Mouse (Mus musculus): ENCODE results near the gene Hspa8. TPM values are rescaled to one million over a fixed set of nuclear protein-coding genes. Genes with fewer than 3 reads are reported as not detected.

Gene Hspa8
- polyA plus RNA-seq, 1 experiment from 2014 or later = 2,577 TPM

DNA sequence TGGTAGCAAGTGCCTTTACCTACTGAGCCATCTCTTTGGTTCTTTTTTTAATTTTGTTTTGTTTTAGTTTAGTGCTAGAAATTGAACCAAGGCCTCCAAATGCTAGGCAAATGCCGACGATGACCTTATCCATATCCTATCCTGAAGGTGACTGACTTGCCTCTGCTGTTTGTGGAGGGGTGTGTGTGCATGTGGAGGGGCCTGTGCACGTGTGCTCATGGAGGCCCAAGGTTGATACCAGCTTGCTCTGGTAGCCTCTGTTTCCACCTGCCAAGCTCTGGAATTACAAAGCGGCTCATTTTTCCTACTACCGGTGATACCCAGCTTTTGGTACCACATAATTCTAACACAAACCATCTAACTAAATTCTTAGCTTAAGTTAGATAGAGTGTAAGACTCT lies 7.2 kb upstream of the Hspa8 start:
- no peak overlapping the region for H3K4me2 ChIP-seq (ENCODE audit: low read depth, low read length)
- no peaks in the 10 kb centered on the region for H3K36me3 ChIP-seq (ENCODE audit: control insufficient read depth, insufficient read depth, low read length)
- no peaks in the 10 kb centered on the region for H3K27me3 ChIP-seq (replicated peaks; ENCODE audit: control insufficient read depth, insufficient read depth, low read length)
- 94% methylated on average over 5 of the region's 5 CpGs for WGBS
- no peak overlapping the region for H3K27ac ChIP-seq (replicated peaks; ENCODE audit: low read depth, low read length)
- DNase-seq (ENCODE audit: low spot score) (no peak), ATAC-seq (ENCODE audit: low read depth) (no peak)
- H3K4me3 ChIP-seq (ENCODE audit: low read depth, low read length) = no peak overlapping the region
- H3K4me1 ChIP-seq (ENCODE audit: control insufficient read depth, insufficient read depth, low read length) = no peaks in the 10 kb centered on the region
- no peak overlapping the region for H3K9ac ChIP-seq (ENCODE audit: low read depth, low read length)
- H3K9me3 ChIP-seq (ENCODE audit: control insufficient read depth, low read length) = no peaks in the 10 kb centered on the region

DNA sequence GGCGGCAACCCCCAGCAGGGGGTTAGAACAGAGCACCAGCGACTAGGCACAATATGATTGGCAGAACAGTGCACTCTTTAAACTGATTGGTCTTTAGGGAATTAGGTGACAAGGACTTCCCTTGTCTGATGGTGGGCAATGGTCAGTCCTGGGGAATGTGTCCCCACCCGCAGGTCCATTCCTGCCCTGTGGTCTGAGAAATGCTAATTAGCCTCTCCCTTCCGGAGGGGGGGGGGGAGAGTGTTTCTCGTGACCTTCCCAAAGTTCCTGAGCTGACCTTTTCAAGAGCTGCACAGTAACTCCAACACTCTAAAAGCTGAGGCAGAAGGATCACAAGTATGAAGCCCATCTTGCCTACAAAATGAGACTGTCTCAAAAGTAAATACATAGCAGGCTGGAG lies 6.5 kb upstream of the Hspa8 start:
- DNase-seq (ENCODE audit: low spot score) (no peak), ATAC-seq (ENCODE audit: low read depth) (no peak)
- Histone ChIP-seq H3K4me1 (ENCODE audit: control insufficient read depth, insufficient read depth, low read length) (0 out of 2 replicates have a peak, but pooled peaks cover 3% of the 10 kb centered on the region), H3K4me3 (ENCODE audit: low read depth, low read length) (no peak overlapping the region), H3K9me3 (ENCODE audit: control insufficient read depth, low read length) (no peaks in the 10 kb centered on the region), H3K36me3 (ENCODE audit: control insufficient read depth, insufficient read depth, low read length) (no peaks in the 10 kb centered on the region), H3K9ac (ENCODE audit: low read depth, low read length) (no peak overlapping the region), H3K27ac (replicated peaks; ENCODE audit: low read depth, low read length) (no peak overlapping the region), H3K4me2 (ENCODE audit: low read depth, low read length) (no peak overlapping the region), H3K27me3 (replicated peaks; ENCODE audit: control insufficient read depth, insufficient read depth, low read length) (no peaks in the 10 kb centered on the region)
- WGBS = 28% methylated on average over 5 of the region's 5 CpGs

DNA sequence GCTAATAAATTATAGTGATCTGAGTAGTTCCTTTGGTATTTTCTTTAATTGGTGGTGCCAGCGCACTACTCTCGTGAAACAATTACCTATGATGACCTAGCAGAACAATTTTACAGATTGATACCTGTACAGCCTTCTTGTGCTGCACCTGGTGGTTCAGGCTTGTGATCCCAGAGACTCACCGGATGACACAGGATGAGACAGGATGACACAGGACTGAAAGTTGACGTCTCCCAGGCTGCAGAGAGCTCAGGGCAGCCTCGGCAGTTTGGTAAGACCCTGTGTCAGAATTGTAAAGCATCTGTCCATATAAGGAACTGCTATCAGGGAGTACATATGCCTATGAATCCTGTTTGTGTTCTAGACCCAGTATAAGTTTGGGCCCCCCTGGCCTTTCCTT lies 5.9 kb upstream of the Hspa8 start:
- DNase-seq (ENCODE audit: low spot score) (no peak), ATAC-seq (ENCODE audit: low read depth) (no peak)
- Histone ChIP-seq H3K9ac (ENCODE audit: low read depth, low read length) (no peak overlapping the region), H3K9me3 (ENCODE audit: control insufficient read depth, low read length) (no peaks in the 10 kb centered on the region), H3K4me2 (ENCODE audit: low read depth, low read length) (no peak overlapping the region), H3K4me1 (ENCODE audit: control insufficient read depth, insufficient read depth, low read length) (peaks cover 8% of the 10 kb centered on the region; the same call in 1 of the 2 replicates), H3K27ac (replicated peaks; ENCODE audit: low read depth, low read length) (no peak overlapping the region), H3K4me3 (ENCODE audit: low read depth, low read length) (no peak overlapping the region), H3K27me3 (replicated peaks; ENCODE audit: control insufficient read depth, insufficient read depth, low read length) (no peaks in the 10 kb centered on the region), H3K36me3 (ENCODE audit: control insufficient read depth, insufficient read depth, low read length) (no peaks in the 10 kb centered on the region)
- 65% methylated on average over 5 of the region's 5 CpGs for WGBS

DNA sequence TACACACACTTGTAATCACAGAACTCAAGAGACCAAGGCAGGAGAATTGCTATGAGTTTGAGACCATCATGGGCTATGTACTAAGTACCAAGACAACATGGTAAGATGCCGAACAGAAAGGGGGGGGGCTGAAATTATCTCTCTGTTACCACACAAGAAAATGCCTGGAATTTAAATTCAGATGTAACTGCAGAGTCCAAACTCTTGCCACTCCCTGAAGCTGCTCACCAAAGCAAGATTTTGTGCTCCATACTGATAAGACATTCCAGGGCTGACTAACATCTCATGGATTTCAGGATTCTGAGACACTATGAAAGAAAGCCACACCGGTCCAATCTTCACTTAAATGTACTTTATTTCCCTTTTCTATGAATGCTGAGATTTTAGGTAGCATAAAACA lies 5.2 kb upstream of the Hspa8 start:
- no peak overlapping the region for H3K9ac ChIP-seq (ENCODE audit: low read depth, low read length)

DNA sequence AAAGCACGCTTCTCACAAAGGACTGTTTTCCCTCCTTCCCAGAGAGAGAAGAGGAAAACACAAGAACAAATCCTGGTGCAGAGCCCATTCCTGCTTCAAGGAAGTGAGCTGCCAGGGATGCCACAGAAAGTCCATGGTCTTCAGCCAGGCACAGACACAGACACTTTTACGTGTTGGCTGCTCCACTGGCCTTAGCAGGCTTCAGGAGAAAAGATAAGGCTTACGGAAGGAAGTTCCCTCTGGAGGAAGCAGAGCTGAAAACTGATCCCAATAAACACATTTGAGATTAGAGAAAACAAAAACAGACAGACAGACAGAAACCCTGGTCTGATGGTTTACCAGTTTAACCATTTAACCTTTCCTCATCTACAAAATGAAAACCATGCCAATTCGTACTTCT lies 4.7 kb upstream of the Hspa8 start:
- peaks cover 8% of the 10 kb centered on the region; the same call in 1 of the 2 replicates for H3K4me1 ChIP-seq (ENCODE audit: control insufficient read depth, insufficient read depth, low read length)
- H3K4me2 ChIP-seq (ENCODE audit: low read depth, low read length) = no peak overlapping the region
- H3K9ac ChIP-seq (ENCODE audit: low read depth, low read length) = no peak overlapping the region
- no peaks in the 10 kb centered on the region for H3K9me3 ChIP-seq (ENCODE audit: control insufficient read depth, low read length)
- no peaks in the 10 kb centered on the region for H3K27me3 ChIP-seq (replicated peaks; ENCODE audit: control insufficient read depth, insufficient read depth, low read length)
- DNase-seq (ENCODE audit: low spot score) = no peak
- no peaks in the 10 kb centered on the region for H3K36me3 ChIP-seq (ENCODE audit: control insufficient read depth, insufficient read depth, low read length)
- no peak overlapping the region for H3K27ac ChIP-seq (replicated peaks; ENCODE audit: low read depth, low read length)
- H3K4me3 ChIP-seq (ENCODE audit: low read depth, low read length) = no peak overlapping the region
- ATAC-seq (ENCODE audit: low read depth) = no peak
- 51% methylated on average over 4 of the region's 4 CpGs for WGBS

More for the DNA sequence above, 5.2 kb upstream of the Hspa8 start:
- Histone ChIP-seq H3K9me3 (ENCODE audit: control insufficient read depth, low read length) (no peaks in the 10 kb centered on the region), H3K27me3 (replicated peaks; ENCODE audit: control insufficient read depth, insufficient read depth, low read length) (no peaks in the 10 kb centered on the region), H3K27ac (replicated peaks; ENCODE audit: low read depth, low read length) (no peak overlapping the region), H3K4me3 (ENCODE audit: low read depth, low read length) (no peak overlapping the region), H3K36me3 (ENCODE audit: control insufficient read depth, insufficient read depth, low read length) (no peaks in the 10 kb centered on the region), H3K4me1 (ENCODE audit: control insufficient read depth, insufficient read depth, low read length) (peaks cover 8% of the 10 kb centered on the region; the same call in 1 of the 2 replicates), H3K4me2 (ENCODE audit: low read depth, low read length) (no peak overlapping the region)
- ATAC-seq (ENCODE audit: low read depth) (no peak), DNase-seq (ENCODE audit: low spot score) (no peak)
- whole genome bisulfite sequencing = 84% methylated on average over 2 of the region's 2 CpGs

DNA sequence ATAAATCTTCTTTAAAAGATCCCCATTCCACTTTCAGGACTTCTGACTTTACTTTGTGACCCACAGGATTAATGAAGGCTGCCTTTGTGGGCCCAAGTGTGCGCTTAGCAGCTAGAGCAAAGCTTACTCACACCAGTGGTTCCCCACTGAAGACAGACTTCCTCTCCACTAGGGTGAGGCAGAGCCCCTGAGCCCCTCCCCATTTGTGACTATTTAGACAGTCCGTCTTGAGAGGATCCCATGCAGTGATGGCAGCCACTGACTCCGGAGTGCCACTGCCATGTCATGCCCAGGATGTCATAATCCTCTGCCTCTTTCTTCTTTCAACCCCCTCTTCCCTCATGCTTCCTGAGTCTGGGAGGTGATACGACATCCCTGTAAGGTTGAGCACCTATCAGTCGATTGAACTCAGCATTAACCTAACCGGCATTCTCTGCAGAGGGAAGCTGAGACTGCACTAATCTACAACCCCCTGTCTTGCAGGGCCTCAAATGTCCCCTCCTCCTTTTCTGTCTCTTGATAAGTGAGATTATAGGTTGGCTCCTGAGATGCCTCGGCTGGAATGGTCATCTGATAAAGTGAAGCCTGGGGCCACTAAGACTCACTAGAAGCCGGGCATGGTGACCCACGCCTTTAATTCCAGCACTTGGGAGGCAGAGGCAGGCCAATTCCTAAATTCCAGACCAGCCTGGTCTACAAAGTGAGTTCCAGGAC lies 2.4 kb upstream of the Hspa8 start:
- Histone ChIP-seq H3K27me3 (replicated peaks; ENCODE audit: control insufficient read depth, insufficient read depth, low read length) (no peaks in the 10 kb centered on the region), H3K4me2 (ENCODE audit: low read depth, low read length) (no peak overlapping the region), H3K4me1 (ENCODE audit: control insufficient read depth, insufficient read depth, low read length) (peaks cover 8% of the 10 kb centered on the region; the same call in 1 of the 2 replicates), H3K4me3 (ENCODE audit: low read depth, low read length) (no peak overlapping the region), H3K9me3 (ENCODE audit: control insufficient read depth, low read length) (no peaks in the 10 kb centered on the region), H3K36me3 (ENCODE audit: control insufficient read depth, insufficient read depth, low read length) (peaks cover 14% of the 10 kb centered on the region), H3K27ac (replicated peaks; ENCODE audit: low read depth, low read length) (peak overlapping the region; percentile 99), H3K9ac (ENCODE audit: low read depth, low read length) (no peak overlapping the region)
- WGBS = 80% methylated on average over 9 of the region's 9 CpGs
- ATAC-seq (ENCODE audit: low read depth) = no peak
- no peak for DNase-seq (ENCODE audit: low spot score)

DNA sequence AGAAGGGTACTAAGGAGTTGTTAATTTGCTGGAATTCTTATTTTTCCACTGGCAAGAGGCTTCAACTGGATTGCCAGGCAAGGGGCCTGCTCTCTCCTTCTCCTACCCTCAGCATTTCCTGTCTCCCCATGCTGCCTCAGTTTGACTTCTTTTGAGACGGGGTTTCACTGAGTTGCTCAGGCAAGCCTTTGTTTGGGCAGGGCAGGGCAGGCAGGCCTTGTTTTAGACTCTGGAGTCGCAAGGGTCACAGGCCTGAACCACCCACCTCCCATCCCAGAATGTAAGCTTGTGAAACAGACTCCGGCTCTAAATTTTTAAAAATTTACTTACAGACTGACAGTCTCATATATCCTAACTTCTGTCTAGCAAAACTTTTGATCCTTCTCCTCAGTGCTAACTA lies 1.7 kb upstream of the Hspa8 start:
- Histone ChIP-seq H3K9ac (ENCODE audit: low read depth, low read length) (no peak overlapping the region), H3K27ac (replicated peaks; ENCODE audit: low read depth, low read length) (peak overlapping the region; percentile 99), H3K4me1 (ENCODE audit: control insufficient read depth, insufficient read depth, low read length) (peaks cover 8% of the 10 kb centered on the region; the same call in 1 of the 2 replicates), H3K4me3 (ENCODE audit: low read depth, low read length) (no peak overlapping the region), H3K27me3 (replicated peaks; ENCODE audit: control insufficient read depth, insufficient read depth, low read length) (no peaks in the 10 kb centered on the region), H3K36me3 (ENCODE audit: control insufficient read depth, insufficient read depth, low read length) (peaks cover 21% of the 10 kb centered on the region), H3K9me3 (ENCODE audit: control insufficient read depth, low read length) (no peaks in the 10 kb centered on the region), H3K4me2 (ENCODE audit: low read depth, low read length) (peak overlapping the region; percentile 85)
- DNase-seq (ENCODE audit: low spot score) (no peak), ATAC-seq (ENCODE audit: low read depth) (no peak)
- WGBS = 48% methylated on average over 3 of the region's 3 CpGs

DNA sequence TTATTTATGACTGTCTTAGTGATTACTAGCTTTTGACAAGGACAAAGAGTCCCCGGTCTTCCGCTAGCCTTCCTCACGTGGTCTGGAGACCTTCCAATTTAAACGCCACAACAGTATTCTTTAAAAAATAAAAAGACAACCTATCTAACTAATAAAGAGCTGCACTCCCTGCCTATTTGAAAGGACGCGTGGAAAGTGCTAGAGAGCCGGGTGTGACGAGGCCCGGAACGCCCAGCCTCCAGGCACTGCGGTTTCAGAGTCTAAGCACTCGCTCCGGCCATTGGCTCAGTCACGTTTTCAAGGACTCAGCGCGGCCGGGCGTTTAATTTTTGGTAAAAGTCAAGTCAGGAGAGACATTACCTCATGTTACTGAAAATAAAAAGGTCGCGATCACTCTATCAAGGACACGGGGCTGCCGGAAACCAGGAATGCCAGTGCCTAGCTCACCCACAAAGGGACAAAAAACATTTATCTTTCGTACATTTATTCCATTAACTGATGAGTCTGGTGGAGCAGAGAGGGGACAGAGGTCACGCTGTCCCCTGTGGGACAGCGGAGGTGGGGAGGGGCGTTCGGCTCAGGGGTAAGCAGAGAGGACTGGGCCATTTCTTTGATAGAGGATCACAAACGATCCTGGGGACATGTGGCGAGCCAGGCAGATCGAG lies 815 bp upstream of the Hspa8 start:
- H3K27ac ChIP-seq (replicated peaks; ENCODE audit: low read depth, low read length) = peak overlapping the region; percentile 99
- WGBS = 2% methylated on average over 30 of the region's 30 CpGs
- no peaks in the 10 kb centered on the region for H3K27me3 ChIP-seq (replicated peaks; ENCODE audit: control insufficient read depth, insufficient read depth, low read length)
- H3K4me1 ChIP-seq (ENCODE audit: control insufficient read depth, insufficient read depth, low read length) = peaks cover 8% of the 10 kb centered on the region; the same call in 1 of the 2 replicates
- no peaks in the 10 kb centered on the region for H3K9me3 ChIP-seq (ENCODE audit: control insufficient read depth, low read length)
- peaks cover 30% of the 10 kb centered on the region for H3K36me3 ChIP-seq (ENCODE audit: control insufficient read depth, insufficient read depth, low read length)
- peak overlapping the region; percentile 95 for H3K4me3 ChIP-seq (ENCODE audit: low read depth, low read length)
- peak overlapping the region; percentile 85 for H3K4me2 ChIP-seq (ENCODE audit: low read depth, low read length)
- peak overlapping the region; percentile 89 for H3K9ac ChIP-seq (ENCODE audit: low read depth, low read length)
- ATAC-seq (ENCODE audit: low read depth) (peak; percentile 10), DNase-seq (ENCODE audit: low spot score) (peak; percentile 89)

Data from embryonic facial prominence, embryonic 14.5 days (tissue).